Comparison of ENCODE assay signal across 7 mouse cellular contexts in the genomic region with DNA sequence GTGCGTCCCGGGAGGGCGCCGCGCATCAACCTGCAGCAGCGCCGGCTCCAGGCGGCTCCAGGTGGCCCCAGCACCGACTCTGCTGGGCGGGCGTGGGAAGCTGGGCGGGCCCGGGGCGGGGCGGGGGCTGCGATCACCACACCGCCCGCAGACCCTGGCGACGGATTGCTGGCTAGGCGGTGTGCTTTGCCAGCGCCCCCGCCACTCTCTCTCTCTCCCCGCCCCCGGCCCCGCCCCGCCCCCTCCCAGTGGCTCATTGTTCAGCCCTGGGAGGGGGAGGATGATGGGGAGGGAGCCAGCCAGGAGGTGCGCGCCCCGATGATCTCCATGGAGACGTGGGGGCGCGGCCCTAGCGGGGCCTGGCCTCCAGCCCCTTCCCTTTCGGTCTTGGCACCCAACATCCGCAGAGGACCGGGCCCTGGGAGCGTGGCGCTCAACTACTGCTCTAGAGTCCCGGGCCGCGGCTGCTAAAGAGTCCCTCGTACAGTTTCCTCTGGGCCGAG. TPM values are rescaled to one million over a fixed set of nuclear protein-coding genes. Genes with fewer than 3 reads are reported as not detected.
DNase-seq lines count a peak whose midpoint lies in the region; ATAC-seq lines count a peak whose summit lies in the region.

No protein-coding gene starts in this region.

- H3K4me1 ChIP-seq in limb, embryonic 11.5 days (ENCODE audit: control insufficient read depth, insufficient read depth, low read length) = peaks cover 9% of the 10 kb centered on the region
- peaks cover 61% of the 10 kb centered on the region for H3K4me1 ChIP-seq in midbrain, embryonic 10.5 days

- H3K9me3 ChIP-seq in limb, embryonic 11.5 days (ENCODE audit: control insufficient read depth, low read length) = no peaks in the 10 kb centered on the region; the same call in 1 of the 2 replicates
- peaks cover 36% of the 10 kb centered on the region for H3K9me3 ChIP-seq in midbrain, embryonic 10.5 days (replicated peaks)

- peaks cover 35% of the 10 kb centered on the region for H3K27me3 ChIP-seq in limb, embryonic 11.5 days (ENCODE audit: control insufficient read depth, insufficient read depth, low read length)
- H3K27me3 ChIP-seq in midbrain, embryonic 10.5 days (ENCODE audit: low read depth, poor library complexity, severe bottlenecking) = peaks cover 59% of the 10 kb centered on the region

- peak overlapping the region; percentile 45 for H3K4me3 ChIP-seq in limb, embryonic 11.5 days (ENCODE audit: low read depth, low read length)
- H3K4me3 ChIP-seq in midbrain, embryonic 10.5 days = peak overlapping the region; percentile 84

- peak; percentile 60 for ATAC-seq in common myeloid progenitor, adult 5-6 weeks (replicated peaks; ENCODE audit: low read depth, poor library complexity, severe bottlenecking)
- peak; percentile 50 to 62 for ATAC-seq in hematopoietic stem cell, adult 5-6 weeks (replicated peaks in 1 of 2; ENCODE audit: insufficient read depth in 1 of 2, low FRiP score in 2 of 2, low TSS enrichment in 1 of 2, low read depth in 1 of 2, poor library complexity in 2 of 2, severe bottlenecking in 2 of 2)
- peak; percentile 75 for ATAC-seq in limb, embryonic 11.5 days (ENCODE audit: insufficient number of reproducible peaks, low FRiP score, low TSS enrichment, low read depth)

- peak overlapping the region; percentile 61 for H3K4me2 ChIP-seq in limb, embryonic 11.5 days (ENCODE audit: low read depth, severe bottlenecking)

- peak overlapping the region; percentile 55 for H3K9ac ChIP-seq in limb, embryonic 11.5 days (ENCODE audit: low read length)

- 1% methylated on average over 32 of the region's 44 CpGs for WGBS in limb, embryonic 11.5 days
- WGBS in midbrain, embryonic 10.5 days = under 1% methylated on average over 44 of the region's 44 CpGs

- intact Hi-C loops in left cerebral cortex, postnatal 14 days (cut with DNase I) = no loop called here

- no peaks in the 10 kb centered on the region for H3K36me3 ChIP-seq in limb, embryonic 11.5 days (ENCODE audit: control insufficient read depth, insufficient read depth, low read length)
- H3K36me3 ChIP-seq in midbrain, embryonic 10.5 days = peaks cover 35% of the 10 kb centered on the region

- DNase-seq in R1 (ENCODE audit: low read depth, low spot score) = peak; percentile 96
- peak; percentile 85 for DNase-seq in limb, embryonic 11.5 days (ENCODE audit: low spot score)
- peak; percentile 91 for DNase-seq in midbrain, embryonic 10.5 days (ENCODE audit: low spot score)
- peak; percentile 42 for DNase-seq in testis, postnatal 14 days (ENCODE audit: low spot score)
- DNase-seq in left cerebral cortex, postnatal 14 days (ENCODE audit: low spot score in 2 of 2) = no peak

- no peak overlapping the region for H3K27ac ChIP-seq in limb, embryonic 11.5 days (replicated peaks; ENCODE audit: low read depth, low read length)
- H3K27ac ChIP-seq in midbrain, embryonic 10.5 days (replicated peaks) = peak overlapping the region; percentile 93

RNA-seq across cellular contexts. Expression of a gene that starts 0.5 kb away (rescaled TPM):
- total RNA-seq in common myeloid progenitor, adult 5-6 weeks (2017) = 3.3 and 3.6 TPM in 2 replicates
- 3.0 and 7.9 TPM in 2 replicates for total RNA-seq in hematopoietic stem cell, adult 5-6 weeks (2017)
- 1.6 and 1.9 TPM in 2 replicates for polyA plus RNA-seq in limb, embryonic 11.5 days (2014; fragmentation: Nextera tagmentation; extraction: Ambion mirVana)
- polyA plus RNA-seq in midbrain, embryonic 10.5 days (2016; fragmentation: Nextera tagmentation; extraction: Ambion mirVana) = 3.4 and 3.6 TPM in 2 replicates
- 1 to 10 TPM; 2.2 to 3.1 TPM for total RNA-seq in left cerebral cortex, postnatal 14 days (2021)

RNA-seq across cellular contexts. Expression of a gene that starts 23.4 kb away (rescaled TPM):
- 29.5 and 33.1 TPM in 2 replicates for total RNA-seq in common myeloid progenitor, adult 5-6 weeks (2017)
- 37.6 and 66.4 TPM in 2 replicates for total RNA-seq in hematopoietic stem cell, adult 5-6 weeks (2017)
- polyA plus RNA-seq in limb, embryonic 11.5 days (2014; fragmentation: Nextera tagmentation; extraction: Ambion mirVana) = 8.4 and 9.0 TPM in 2 replicates
- 14.3 and 16.7 TPM in 2 replicates for polyA plus RNA-seq in midbrain, embryonic 10.5 days (2016; fragmentation: Nextera tagmentation; extraction: Ambion mirVana)
- total RNA-seq in left cerebral cortex, postnatal 14 days (2021) = 10 to 100 TPM; 37.2 to 44.3 TPM

Comparison
In these comparisons a context has a peak if more than half of its experiments do, and no peak if none do; other contexts are left out.
1. DNase-seq: peak in R1 (single experiment), limb, embryonic 11.5 days (single experiment), midbrain, embryonic 10.5 days (single experiment) and testis, postnatal 14 days (single experiment); none in left cerebral cortex, postnatal 14 days (0 of 2).
2. Peak in every context shown above with its lines, with median percentiles within 50 percentile points of each other: ATAC-seq.